Mouse (Mus musculus) frontal cortex, postnatal 36 days (tissue): Measurements from ENCODE around the gene Mroh2a.

ENCODE experiments used
- DNase-seq, 2 experiments: peaks; one replicate each; pipeline ENCODE4 v3.0.0; 2022; ENCODE audit warnings: low spot score in 2 of 2

The Mroh2a gene

GRCm38 (mm10) chr1:88226670-88227379 lies at the start of gene Mroh2a:
Gene Mroh2a, plus strand, starts transcription at chr1:88226986.
- DNase-seq: no peak

- no peak for DNase-seq
Observed at GRCm38 (mm10) chr1:88179657-88180056, 47.1 kb upstream of the Mroh2a start.

- no peak for DNase-seq
Observed at GRCm38 (mm10) chr1:88186325-88186935, 40.4 kb upstream of the Mroh2a start.

GRCm38 (mm10) chr1:88192136-88192535 lies 34.6 kb upstream of the Mroh2a start:
- no peak for DNase-seq

GRCm38 (mm10) chr1:88195687-88196086 lies 31.1 kb upstream of the Mroh2a start:
- no peak for DNase-seq

GRCm38 (mm10) chr1:88197443-88197842 lies 29.3 kb upstream of the Mroh2a start:
- no peak for DNase-seq

- DNase-seq: no peak
Observed at GRCm38 (mm10) chr1:88199996-88200395, 26.8 kb upstream of the Mroh2a start.

- no peak for DNase-seq
Observed at GRCm38 (mm10) chr1:88200456-88200855, 26.3 kb upstream of the Mroh2a start, which contains the start of gene Ugt1a2. Gene Ugt1a2, plus strand, starts transcription at chr1:88200601.

- DNase-seq: peak; percentile 82 to 83
Observed at GRCm38 (mm10) chr1:88205294-88205922, 21.4 kb upstream of the Mroh2a start, which contains the start of gene Dnajb3. Gene Dnajb3, minus strand, starts transcription at chr1:88205782.

- DNase-seq: no peak
Observed at GRCm38 (mm10) chr1:88206843-88207479, 19.8 kb upstream of the Mroh2a start.

- no peak for DNase-seq
Observed at GRCm38 (mm10) chr1:88211812-88212211, 15.0 kb upstream of the Mroh2a start, which contains the start of gene Ugt1a1. Gene Ugt1a1, plus strand, starts transcription at chr1:88211959.

- no peak for DNase-seq
Observed at GRCm38 (mm10) chr1:88212341-88213045, 14.3 kb upstream of the Mroh2a start.

GRCm38 (mm10) chr1:88213061-88213460 lies 13.7 kb upstream of the Mroh2a start:
- DNase-seq: no peak

- DNase-seq: no peak
Observed at GRCm38 (mm10) chr1:88213766-88214461, 12.9 kb upstream of the Mroh2a start.

- no peak for DNase-seq
Observed at GRCm38 (mm10) chr1:88214462-88214952, 12.3 kb upstream of the Mroh2a start.

GRCm38 (mm10) chr1:88215466-88216380 lies 11.1 kb upstream of the Mroh2a start:
- no peak for DNase-seq

GRCm38 (mm10) chr1:88216551-88216950 lies 10.2 kb upstream of the Mroh2a start:
- no peak for DNase-seq

GRCm38 (mm10) chr1:88217144-88217543 lies 9.6 kb upstream of the Mroh2a start:
- no peak for DNase-seq

- DNase-seq: no peak
Observed at GRCm38 (mm10) chr1:88217576-88217975, 9.2 kb upstream of the Mroh2a start.

- DNase-seq: no peak
Observed at GRCm38 (mm10) chr1:88218051-88218450, 8.7 kb upstream of the Mroh2a start.
